Comparison of ENCODE assay signal across 10 mouse cellular contexts in genomic region chr3:127639875-127640761, GRCm38 (mm10). TPM values are rescaled to one million over a fixed set of nuclear protein-coding genes. Genes with fewer than 3 reads are reported as not detected.
DNase-seq lines count a peak whose midpoint lies in the region; ATAC-seq and TF ChIP-seq lines count a peak whose summit lies in the region.
"Had no signal": no experiment of that assay in that cellular context is flagged by ENCODE, and none has a peak within 500 bp of the region (broad histone marks: within the 10 kb centered on the region; RNA-seq: fewer than 3 reads in every experiment).

No protein-coding gene starts in this region.

- intact Hi-C loops in gastrocnemius, postnatal 14 days (cut with DNase I; ENCODE audit: low total_unique reads) = no loop called here

- peaks cover 44% of the 10 kb centered on the region for H3K4me1 ChIP-seq in forebrain, embryonic 13.5 days
- H3K4me1 ChIP-seq in intestine, postnatal 0 days (replicated peaks; ENCODE audit: control insufficient read depth, insufficient read depth, low read length) = no peaks in the 10 kb centered on the region

- POLR2A ChIA-PET in Patski (lab: Charles Lee) = interaction anchor here (0.7 kb wide), 1 partner anchor 115 kb away, joined by 3 read pairs; no protein-coding TSS in a partner anchor

- no peaks in the 10 kb centered on the region for H3K36me3 ChIP-seq in forebrain, embryonic 13.5 days (ENCODE audit: poor library complexity, severe bottlenecking)
- H3K36me3 ChIP-seq in intestine, postnatal 0 days (ENCODE audit: control insufficient read depth, insufficient read depth) = no peaks in the 10 kb centered on the region

- CTCF ChIA-PET in Patski (lab: Charles Lee) = interaction anchor here (0.8 to 1.4 kb wide), 4 partner anchors 15 to 140 kb away, joined by 4 to 5 read pairs (median 4); partner anchors contain the start of gene Alpk1

- in situ Hi-C loops in Patski (cut with MboI; ENCODE audit: low pct_unique_long_range_greater_than_20kb) = no loop called here

- peak overlapping the region; percentile 82 for H3K27ac ChIP-seq in forebrain, embryonic 13.5 days
- H3K27ac ChIP-seq in intestine, postnatal 0 days (ENCODE audit: low read depth, low read length) = no peak overlapping the region

- H3K9me3 ChIP-seq in forebrain, embryonic 13.5 days (replicated peaks) = no peaks in the 10 kb centered on the region
- no peaks in the 10 kb centered on the region for H3K9me3 ChIP-seq in intestine, postnatal 0 days (ENCODE audit: control insufficient read depth)

- H3K9ac ChIP-seq in forebrain, embryonic 13.5 days = peak overlapping the region; percentile 18; the same call in 1 of the 2 replicates
- no peak overlapping the region for H3K9ac ChIP-seq in intestine, postnatal 0 days (ENCODE audit: low read depth, low read length)

- WGBS in forebrain, embryonic 13.5 days = under 1% methylated on average over 36 of the region's 36 CpGs
- 3% methylated on average over 36 of the region's 36 CpGs for WGBS in intestine, postnatal 0 days

- peak overlapping the region; percentile 12; the same call in 1 of the 2 replicates for H3K4me3 ChIP-seq in forebrain, embryonic 13.5 days
- no peak overlapping the region; the same call in 1 of the 2 replicates for H3K4me3 ChIP-seq in intestine, postnatal 0 days (ENCODE audit: low read depth, low read length)

- no peak for TF ChIP-seq CTCF in Patski (IDR thresholded peaks at IDR 0.05)
- TF ChIP-seq CTCF in intestine, postnatal 0 days (IDR thresholded peaks at IDR 0.05; ENCODE audit: low read depth) = peak; percentile 70

- peak; percentile 40 for DNase-seq in gastrocnemius, postnatal 14 days
- DNase-seq in gastrocnemius, adult 18-20 months (ENCODE audit: low spot score) = no peak
- no peak for DNase-seq in Patski (ENCODE audit: low read depth, low spot score)
- DNase-seq in thymus, postnatal 10 days (ENCODE audit: low spot score in 2 of 2) = peak; percentile 18 to 47
- DNase-seq in cerebellum, adult 11-12 months = no peak

- ATAC-seq in Patski = peak; percentile 45
- ATAC-seq in forebrain, embryonic 13.5 days = peak; percentile 82
- ATAC-seq in intestine, postnatal 0 days = peak; percentile 41; the same call in 1 of the 2 replicates
- peak; percentile 97 for ATAC-seq in megakaryocyte-erythroid progenitor cell, adult 5-6 weeks (replicated peaks; ENCODE audit: low FRiP score, low TSS enrichment, poor library complexity, severe bottlenecking)

- peaks cover 26% of the 10 kb centered on the region for H3K27me3 ChIP-seq in Patski
- H3K27me3 ChIP-seq in forebrain, embryonic 13.5 days = peaks cover 88% of the 10 kb centered on the region
- H3K27me3 ChIP-seq in intestine, postnatal 0 days (replicated peaks; ENCODE audit: control insufficient read depth, insufficient read depth, low read length) = peaks cover 88% of the 10 kb centered on the region

- peak overlapping the region; percentile 42 for H3K4me2 ChIP-seq in forebrain, embryonic 13.5 days
- no peak overlapping the region for H3K4me2 ChIP-seq in intestine, postnatal 0 days (replicated peaks; ENCODE audit: low read depth)

RNA-seq across cellular contexts. Expression of gene Neurog2, which starts 7.2 kb away (rescaled TPM):
- not detected for total RNA-seq in gastrocnemius, postnatal 14 days (2021)
- not detected for total RNA-seq in gastrocnemius, adult 18-20 months (2021)
- not detected for polyA plus RNA-seq in Patski (2021)
- polyA plus RNA-seq in forebrain, embryonic 13.5 days (2015; fragmentation: Nextera tagmentation; extraction: Ambion mirVana) = 122 and 153 TPM in 2 replicates
- polyA plus RNA-seq in intestine, postnatal 0 days (2015; fragmentation: Nextera tagmentation; extraction: Ambion mirVana) = not detected in 2 replicates
- total RNA-seq in megakaryocyte-erythroid progenitor cell, adult 5-6 weeks (2014; fragmentation: Nextera tagmentation) = not detected in 2 replicates
- total RNA-seq in megakaryocyte-erythroid progenitor cell, adult 5-6 weeks (2017) = not detected in 2 replicates
- polyA plus RNA-seq: gonadal fat pad, adult 2 months; stomach, embryonic 14.5 days had no signal

Comparison
In these comparisons a context has a peak if more than half of its experiments do, and no peak if none do; other contexts are left out.
1. DNase-seq: peak in gastrocnemius, postnatal 14 days (single experiment) and thymus, postnatal 10 days (2 of 2); none in gastrocnemius, adult 18-20 months (single experiment), Patski (single experiment) and cerebellum, adult 11-12 months (single experiment).
2. ATAC-seq: peak in every context shown above with its lines; median percentile 97 in megakaryocyte-erythroid progenitor cell, adult 5-6 weeks; 82 in forebrain, embryonic 13.5 days; 45 in Patski; 41 in intestine, postnatal 0 days.